Mouse (Mus musculus) ovary, postnatal 14 days (tissue): ENCODE results near the gene Flnb.

Experiments
- DNase-seq: peaks from one replicate; pipeline ENCODE4 v3.0.0; 2022; ENCODE audit warnings: low spot score

Flnb gene

DNA sequence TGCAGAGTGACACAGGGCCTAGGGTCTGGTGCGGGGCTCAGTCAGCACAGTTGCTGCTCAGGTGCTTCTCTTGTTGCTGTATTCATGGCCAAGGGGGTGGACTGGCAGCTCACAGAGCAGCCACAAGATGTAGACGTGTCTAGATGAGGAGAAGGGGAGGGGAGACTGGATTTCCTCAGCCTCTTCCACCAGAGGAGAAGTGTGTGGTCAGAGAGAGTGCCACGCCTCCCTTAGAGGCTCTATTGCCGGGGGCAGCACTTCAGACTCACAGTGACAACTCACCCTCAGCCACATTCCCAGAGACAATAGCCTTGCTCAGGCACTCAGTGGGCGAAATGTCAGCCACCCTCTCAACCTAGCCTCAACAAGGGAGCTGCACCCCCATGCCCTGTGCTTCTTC is 127.5 kb downstream of the Flnb start:
- no peak for DNase-seq

DNA sequence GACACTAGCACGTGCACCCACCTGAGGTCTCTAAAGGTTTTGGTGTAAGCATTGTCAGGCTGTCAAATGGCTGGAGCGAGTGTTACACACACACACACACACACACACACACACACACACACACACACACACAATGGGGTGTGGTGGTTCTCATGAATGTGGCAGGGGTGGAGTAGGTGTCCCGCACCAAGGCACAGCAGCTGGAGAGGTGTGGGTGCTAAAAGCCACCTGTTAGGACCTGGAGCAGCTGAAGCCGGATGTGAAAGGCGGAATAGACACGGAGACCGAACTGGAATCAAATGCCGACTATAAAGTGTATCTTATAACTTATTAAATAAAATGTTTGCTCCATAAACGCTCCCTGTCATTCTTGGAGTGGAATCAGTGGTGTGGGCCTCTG is 133.5 kb downstream of the Flnb start:
- no peak for DNase-seq

DNA sequence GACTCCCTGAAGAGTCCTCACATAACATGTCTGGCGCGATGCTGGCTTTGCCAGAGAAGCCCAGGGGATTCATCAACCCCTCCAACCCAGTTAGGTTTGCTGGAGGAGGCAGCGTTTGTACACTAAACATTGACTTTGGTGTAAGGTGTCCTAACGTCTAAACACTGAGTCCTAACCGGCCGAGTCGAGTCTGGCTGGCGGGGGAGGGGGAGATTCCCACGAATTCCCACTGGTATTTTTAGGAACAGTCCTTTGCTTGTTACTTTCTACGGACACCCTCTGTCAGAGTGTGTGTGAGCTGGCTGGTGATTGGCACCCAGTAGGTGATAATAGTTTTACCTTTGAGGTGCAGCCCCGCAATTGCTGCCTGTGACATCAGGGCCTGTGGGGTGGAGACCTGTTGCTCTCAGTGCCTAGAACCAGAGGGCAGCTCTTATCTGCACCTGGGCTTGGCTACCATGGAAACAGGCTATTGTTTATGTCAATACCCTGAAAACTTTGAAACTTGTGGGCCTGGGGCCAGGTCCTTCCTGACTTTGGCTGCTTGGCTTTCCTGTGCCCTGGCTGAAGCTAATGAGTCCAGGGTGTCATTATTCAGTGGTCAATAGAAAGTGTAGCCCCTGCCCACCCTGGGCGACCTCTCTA is 135.0 kb downstream of the Flnb start:
- peak; percentile 42 for DNase-seq

DNA sequence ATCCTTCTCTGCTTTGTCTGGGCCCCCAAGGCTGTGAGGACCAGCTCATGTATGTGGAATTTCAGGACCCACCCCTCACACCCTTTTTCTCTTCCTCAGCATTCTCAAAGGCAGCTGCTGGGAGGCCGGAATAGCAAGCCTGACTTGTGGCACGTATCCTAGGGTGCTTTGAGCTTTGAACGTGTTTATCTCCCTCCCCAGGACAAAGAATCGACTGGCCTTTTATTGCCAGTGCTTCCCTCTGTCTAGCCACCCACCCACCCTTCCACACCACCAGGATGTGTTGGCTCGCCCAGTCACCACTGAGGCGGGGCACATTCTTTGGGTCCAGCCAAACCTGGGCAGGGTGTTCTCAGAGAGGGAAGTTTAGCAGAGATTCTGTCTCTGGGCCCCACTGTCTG is 136.3 kb downstream of the Flnb start:
- no peak for DNase-seq

DNA sequence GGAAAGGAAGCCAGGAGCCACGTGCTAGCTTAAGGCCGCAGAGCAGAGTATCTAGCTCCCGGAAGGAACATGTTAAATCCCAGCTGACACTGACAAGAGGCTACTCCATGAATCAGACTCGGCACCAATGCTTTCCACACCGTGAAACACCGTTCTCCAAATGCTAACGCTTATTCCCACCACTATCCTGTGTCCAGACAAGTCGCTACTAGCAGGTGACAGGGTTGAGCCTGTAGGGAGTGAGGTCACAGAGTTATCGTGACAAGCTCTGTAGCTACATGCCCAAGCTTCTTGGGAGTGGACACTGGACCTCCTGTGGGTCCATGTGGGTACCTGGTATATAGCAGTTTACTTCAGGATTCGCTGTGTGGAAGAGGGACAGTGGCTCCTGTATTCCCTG is 138.7 kb downstream of the Flnb start:
- DNase-seq: no peak

DNA sequence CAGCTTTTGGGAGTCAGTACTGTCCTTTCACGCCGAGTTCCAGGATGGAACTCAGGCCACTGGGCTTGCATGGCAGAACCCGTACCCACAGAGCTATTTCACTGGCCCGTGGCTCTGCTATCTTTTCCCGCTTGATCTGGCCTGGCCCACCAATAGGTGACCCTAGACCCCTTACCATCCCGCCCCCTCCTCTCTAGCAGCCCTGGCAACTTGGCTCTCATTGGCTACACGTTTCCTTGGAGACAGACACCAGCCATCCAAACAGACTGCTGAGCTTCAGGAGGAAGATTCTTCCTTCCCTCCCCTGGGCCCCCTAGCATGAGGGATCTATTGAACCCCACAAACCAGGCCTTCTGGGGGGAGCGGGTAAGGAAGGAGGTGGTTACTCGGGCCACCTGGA is 139.3 kb downstream of the Flnb start, which contains the start of gene Gm45521:
Gm45521 (plus strand) TSS at position 240 of the 400 bp plus-strand sequence.
- DNase-seq: no peak

DNA sequence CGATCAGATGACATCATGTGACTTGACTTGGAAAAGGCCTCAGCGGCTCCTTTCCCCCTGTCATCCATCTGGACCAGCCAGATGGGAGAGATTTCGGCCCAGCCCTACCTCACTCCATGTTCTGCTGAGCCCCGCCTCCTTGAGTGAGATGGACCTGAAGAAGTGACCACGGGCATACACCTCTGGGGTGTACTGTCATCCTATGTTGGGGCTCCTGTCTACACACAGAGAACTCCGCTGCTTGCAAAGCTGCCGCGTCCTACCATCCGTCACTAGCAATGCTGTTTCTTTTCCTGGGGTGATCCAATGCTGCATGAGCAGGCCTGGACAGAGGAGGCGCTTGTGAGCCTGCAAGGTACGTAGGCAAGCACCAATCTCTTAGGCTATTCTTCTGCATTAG is 142.9 kb downstream of the Flnb start:
- DNase-seq: no peak

DNA sequence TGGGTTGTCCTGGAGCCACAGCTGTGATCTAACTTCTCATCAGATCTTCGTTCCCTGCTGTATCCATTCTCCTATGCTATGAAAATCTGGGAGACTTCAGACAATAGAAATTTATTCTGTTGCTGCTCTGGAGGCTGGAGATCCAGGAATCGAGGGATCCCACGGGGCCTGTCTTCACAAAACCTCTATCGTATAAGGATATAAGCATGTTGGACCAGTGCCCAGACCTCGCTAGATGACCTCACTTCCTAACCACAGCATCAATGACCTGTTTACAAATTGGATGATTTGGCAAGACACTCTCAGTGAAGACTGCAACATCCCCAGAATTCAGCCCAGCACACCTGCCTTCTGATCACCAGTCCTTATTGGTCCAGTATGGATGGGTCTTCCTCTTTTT is 144.0 kb downstream of the Flnb start:
- no peak for DNase-seq

DNA sequence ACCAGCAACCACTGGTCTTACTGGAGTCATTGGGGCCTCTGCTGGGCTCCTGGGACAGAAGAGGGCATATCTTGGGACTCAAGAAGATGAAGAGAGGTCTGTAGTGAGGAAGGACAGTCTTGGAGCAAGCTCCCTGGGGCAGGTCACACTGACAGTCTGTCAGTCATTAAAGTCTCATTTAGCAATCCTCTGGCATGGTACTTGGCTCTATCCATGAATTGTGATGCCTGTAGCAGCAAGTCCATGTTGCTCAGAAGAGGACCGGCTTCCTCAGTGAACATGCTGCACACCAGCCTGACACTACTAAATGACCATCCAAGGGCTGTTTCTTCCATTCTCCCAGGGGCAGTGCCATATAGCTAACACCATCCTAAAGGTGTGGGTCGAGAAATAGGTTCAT is 144.9 kb downstream of the Flnb start:
- no peak for DNase-seq

DNA sequence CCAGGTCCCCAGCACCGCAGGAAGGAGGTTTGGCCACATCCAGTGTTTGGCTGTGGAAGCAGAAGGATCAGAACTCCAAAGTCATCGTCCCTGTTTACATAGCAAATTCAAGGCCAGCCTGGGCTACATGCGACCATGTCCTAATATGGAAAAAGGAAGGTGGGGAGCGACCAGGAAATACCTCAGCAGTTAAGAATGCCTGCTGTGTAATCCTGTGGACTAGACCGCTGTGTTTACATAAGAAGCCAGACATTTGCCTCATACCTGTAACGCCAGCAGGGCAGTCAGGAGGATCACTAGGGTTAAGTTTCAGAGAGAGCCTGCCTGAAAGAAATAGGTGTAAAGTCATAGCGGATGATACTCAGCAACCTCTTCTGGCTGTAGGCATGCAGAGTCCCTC is 145.4 kb downstream of the Flnb start:
- no peak for DNase-seq

DNA sequence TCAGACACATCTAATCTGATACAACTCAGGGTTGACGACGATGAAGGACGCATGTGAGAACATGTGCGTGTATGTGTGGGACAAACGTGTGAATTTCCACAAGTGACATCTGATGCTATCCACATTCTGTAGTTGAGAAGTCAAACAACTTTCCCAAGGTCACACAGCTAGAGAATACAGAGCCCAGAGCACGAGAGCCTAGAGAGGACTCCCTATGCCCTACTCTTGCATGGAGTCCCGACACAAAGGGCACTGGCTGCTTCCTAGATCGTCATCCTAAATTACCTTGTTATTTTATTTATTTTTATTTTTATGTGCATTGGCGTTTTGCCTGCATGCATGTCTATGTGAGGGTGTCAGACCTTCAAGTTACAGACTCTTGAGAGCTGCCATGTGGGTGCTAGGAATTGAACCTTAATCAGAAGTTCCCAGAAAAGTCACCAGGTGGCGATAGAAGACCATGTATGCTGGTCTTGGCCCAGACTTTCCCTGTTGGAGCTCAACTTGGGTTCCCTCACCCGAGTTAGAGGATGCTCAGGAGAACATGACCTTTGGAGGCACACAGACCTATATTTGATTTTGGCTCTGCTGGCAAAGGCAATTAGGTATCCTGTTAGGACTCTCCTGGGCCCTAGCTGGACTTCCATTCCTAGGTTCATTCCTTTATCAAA is 146.6 kb downstream of the Flnb start:
- DNase-seq: peak; percentile 73

DNA sequence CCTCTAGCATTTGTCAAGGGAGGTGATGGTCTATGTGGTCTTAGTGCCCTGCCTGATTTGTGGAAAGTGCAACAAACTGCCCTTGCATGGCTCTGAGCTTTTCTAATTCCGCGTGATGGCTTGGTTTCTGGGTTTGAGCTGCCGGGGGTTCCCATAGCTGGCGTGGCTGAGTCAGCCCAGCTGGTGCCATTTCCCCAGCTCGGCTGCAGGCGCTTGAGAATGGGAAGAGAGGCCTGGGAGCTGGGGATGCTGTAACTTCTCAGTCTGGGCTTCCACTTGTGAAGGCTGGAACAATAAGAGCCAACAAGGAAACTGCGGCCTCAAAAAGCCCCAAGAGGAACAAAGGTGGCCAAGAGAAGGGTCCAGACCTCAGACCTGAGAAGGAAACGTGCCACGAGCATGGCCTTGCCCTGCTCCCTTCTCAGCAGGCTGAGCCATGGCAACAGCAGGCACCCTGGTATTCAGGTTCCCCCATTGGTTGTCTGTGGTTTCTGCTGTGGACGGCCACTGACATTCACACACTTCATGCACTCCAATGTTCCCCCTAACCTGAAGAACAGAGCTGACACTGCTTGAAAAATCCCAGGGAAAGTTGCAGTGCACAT is 154.2 kb downstream of the Flnb start:
- DNase-seq: no peak

DNA sequence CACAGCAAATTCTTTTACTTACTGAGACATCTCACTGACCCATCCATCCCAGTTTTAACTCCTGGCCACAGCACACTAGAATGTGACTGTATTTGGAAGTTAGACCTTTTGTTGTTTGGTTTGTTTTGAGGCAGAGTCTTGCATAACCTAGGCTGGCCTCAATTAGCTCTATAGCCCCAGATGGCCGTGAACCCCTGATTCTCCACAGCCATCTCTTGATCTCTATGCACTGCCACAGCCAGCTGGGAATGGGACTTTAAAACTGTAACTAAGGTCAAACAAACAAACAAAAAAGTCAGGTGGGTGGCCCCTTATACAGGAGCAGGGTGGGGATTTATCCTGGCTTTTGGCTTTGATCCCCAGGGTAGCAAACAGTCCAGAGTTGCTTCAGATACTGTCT is 156.9 kb downstream of the Flnb start:
- no peak for DNase-seq

DNA sequence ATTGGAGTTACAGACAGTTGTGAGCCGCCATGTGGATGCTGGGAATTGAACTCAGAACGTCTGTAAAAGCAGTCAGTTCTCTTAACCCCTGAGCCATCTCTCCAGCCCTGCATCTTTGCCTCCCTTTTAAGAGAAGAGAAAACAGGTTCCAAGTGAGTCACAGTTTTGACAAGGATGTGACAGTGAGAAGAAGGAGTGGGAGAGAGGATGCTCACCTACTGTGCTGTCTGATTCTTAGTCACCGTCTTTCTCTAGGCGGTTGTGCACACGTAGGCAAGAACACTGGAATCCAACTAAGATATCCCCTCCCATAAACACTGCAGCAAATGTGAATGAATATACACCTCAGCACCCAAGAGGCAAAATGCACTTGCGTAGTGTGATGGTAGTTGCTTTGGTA is 157.4 kb downstream of the Flnb start:
- no peak for DNase-seq

DNA sequence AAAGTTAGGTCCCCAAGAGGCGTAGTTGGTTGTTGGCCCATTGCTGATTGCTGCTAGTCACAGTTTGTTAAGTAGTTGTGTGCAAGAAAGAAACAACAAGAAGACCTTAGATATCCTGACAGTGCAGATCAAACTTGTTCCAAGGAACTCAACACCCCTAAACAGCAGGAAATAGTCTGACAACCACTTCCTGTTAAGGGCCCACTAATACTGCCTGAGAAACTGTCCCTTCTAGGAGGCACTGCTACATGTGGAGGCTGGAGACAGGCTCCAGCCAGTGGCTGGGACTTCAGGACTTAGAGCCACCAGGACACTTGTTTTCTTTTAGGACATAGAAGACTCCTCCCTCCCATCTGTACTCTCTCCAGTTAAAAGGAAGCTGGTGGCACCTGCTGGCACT is 159.7 kb downstream of the Flnb start:
- no peak for DNase-seq

DNA sequence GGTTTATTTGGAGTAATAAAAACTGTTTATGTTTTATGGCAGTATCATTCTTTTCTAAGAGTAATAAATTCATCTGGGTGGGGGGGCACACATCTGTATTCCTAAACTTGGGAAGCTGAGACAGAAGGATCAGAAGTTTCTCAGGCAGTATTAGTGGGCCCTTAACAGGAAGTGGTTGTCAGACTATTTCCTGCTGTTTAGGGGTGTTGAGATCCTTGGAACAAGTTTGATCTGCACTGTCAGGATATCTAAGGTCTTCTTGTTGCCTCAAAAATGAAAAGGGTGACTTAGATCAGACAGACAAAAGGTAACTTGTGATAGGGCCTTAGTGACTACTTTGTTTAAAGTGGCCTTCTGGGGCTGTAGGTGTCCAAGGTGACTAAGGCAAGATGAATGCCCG is 160.4 kb downstream of the Flnb start:
- DNase-seq: no peak

DNA sequence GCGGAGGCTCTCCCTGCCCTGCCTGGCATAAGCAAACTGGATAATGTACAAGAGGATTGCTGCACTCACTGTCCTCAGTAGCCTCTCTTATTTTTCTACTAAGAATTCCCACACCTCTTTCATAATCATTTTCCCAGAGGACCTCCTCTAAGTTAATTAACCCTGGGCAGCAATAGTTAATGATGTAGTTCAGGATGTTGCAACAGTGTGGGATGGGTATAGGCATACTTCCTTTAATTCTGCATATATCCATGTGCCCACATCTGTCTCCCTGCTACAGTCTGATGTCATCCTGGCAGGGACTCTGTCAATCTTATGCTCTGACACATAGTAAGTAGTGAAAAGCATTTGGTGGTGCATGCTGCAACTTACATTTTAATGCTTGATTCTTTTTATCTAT is 163.5 kb downstream of the Flnb start:
- DNase-seq: no peak

DNA sequence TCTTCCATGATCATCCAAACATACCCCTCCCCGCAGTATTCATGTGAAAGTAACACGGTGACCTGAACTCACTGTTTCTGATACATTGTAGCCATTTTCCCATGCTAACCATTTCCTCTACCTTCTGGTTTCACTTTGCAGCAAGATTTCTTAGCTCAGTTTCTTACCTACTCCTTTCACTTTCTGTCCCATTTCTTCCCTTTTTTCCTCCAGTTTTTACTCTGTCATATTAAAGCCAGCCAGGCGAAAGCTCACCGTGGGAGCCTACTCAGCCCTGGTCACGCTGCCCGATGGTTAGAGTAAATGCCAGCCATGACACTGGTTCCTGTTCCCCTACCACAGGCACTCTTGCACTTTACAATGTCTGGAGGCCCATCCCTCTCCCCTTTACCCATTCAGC is 169.2 kb downstream of the Flnb start:
- no peak for DNase-seq

DNA sequence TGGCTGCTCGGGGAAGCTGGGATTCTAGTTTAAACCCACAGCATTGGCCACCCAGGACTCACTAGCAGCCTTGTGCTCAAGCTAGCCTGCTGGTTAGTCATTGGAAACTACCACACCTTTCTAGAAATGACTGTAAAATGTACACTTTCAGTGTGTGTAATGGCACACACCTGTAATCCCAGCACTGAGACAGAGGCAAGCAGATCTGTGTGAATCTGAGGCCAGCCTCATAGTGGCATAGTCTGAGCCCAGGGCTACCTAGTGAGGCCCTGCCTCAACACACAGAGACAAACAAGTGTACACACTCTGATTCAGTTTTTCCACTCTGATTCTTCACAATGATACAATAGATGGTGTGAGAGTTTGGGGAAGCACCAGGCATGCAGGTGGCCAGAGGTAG is 171.6 kb downstream of the Flnb start:
- DNase-seq: no peak

DNA sequence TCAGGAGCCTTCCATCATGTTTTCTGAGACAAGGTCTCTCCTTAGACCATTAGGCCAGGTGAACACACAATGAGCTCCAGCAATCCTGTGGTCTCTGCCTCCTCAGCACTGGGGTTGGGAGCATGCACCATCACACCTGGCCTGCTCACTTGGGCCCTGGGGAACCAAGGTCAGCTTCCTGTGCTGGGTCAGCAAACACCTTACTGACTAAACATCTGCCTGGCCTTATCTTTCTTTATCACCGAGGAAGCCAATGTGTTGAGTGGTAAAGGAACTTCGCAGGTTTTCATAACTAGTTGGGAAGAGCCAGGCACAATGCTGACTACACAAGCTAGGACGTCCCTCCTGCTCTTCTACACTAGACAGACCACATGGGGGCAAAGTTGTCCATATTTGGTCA is 172.2 kb downstream of the Flnb start:
- DNase-seq: no peak

DNA sequence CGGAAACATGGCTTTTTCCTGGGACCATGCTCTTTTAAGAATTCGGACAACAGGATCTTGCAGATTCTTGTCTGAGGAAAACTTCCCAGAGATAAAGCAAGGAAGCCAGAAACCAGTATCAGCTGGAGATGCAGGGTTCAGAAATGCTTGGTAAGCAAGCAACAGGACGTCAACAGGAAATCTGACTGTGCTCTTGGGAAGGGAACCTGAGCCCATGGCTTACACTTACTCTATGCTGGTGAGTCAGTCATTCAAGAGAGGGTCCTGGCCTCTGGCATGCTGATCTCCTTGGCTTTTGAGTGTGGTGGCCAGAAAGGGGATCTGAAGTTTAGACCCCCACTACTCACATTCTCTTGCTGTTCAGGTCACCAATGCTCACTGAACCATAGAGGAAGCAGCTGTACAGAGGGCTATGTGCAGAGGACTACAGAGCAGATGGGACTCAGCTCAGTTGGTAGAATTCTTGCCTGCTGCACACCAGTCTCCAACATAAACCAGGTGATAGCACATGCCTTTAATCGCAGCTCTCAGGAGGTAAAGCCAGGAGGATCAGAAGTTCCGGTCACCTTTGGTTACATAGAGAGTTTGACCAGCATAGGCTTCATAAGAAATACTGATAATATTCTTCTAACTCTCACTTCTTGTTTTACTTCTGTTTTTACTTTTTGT is 173.5 kb downstream of the Flnb start:
- DNase-seq: no peak

DNA sequence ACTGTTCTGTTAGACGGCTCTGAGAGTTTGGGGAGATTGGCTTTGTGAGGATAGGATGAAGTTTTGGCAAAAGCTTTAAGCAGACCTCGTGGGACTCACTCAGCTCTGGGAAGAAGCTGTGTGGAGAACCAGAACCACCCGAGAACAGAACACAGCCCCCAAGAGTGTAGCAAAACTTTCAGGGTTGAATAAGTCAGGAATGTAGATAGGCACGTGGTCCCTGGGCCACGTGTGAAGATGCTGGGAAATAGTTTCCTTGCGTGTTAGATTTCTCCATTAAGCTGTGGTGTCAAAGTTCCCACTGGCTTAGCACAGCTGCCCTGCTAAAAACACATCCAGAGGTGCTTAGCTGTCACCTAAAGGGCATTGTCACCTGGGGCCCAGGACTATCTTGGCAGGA is 174.4 kb downstream of the Flnb start:
- DNase-seq: no peak

DNA sequence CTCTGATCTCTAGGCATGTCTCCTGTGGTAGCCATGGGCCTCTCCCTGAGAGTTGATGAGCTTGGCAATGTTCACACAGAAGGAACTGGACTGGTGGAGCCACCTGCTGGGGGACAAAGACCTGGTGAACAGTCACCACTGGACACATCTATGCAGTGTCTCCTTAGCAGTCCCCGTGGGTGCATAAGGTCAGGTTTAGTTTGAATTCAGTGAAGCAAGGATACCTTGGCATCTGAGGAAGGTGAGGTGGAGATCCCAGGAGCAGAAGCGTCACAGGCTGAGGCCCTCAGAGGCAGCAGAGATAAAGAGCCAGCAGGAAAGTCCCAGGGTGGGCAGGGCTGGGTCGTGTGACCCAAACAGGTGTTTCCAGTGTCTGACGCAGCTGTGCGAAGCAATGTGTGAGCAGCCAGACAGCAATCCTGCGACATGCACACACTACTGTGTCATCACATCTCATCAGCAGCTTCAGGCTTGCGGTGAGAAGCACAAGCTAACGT is 176.6 kb downstream of the Flnb start, which contains the start of gene Dnase1l3:
Dnase1l3 (minus strand) TSS at position 303 of the 497 bp plus-strand sequence.
- DNase-seq: peak; percentile 37
